In the genomic region with DNA sequence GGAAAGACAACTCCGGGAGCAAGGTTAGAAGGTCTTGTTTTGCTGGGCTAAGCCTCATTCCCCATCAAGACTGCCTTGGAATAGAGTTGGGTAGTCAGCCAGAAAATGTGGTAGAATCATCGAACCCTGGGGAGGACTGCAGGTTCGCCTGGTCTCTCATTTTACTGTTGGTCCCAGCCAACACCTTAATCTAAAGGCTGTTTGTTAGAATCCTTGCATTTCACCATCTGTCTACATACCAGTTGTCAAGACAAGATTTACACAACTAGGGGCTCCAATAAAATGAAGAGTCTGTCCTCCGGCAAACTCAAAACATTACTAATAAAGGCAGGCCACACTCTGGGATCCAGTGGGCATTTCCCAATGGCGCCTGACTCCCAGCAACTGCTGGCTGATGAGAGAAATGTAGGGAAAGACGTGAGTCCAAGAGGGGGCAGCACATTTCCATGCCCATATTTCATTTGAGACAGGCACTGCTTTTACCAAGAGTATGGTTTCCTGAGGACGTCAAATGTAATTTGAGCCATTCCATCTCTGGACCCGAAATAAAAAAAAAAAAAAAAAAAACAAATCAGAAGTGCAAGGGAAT, we compare ENCODE assay signal across 16 mouse cellular contexts. TPM values are rescaled to one million over a fixed set of nuclear protein-coding genes. Genes with fewer than 3 reads are reported as not detected.
DNase-seq lines count a peak whose midpoint lies in the region; TF ChIP-seq lines count a peak whose summit lies in the region.
"Had no signal": no experiment of that assay in that cellular context is flagged by ENCODE, and none has a peak within 500 bp of the region (broad histone marks: within the 10 kb centered on the region; RNA-seq: fewer than 3 reads in every experiment).

No protein-coding gene starts in this region.

- H3K27ac ChIP-seq in layer of hippocampus, adult 2 months, result peak overlapping the region; percentile 88; the same call in 1 of the 2 replicates
- H3K27ac ChIP-seq: liver, embryonic 12.5 days; neural tube, embryonic 15.5 days had no signal

- H3K4me3 ChIP-seq in layer of hippocampus, adult 2 months, result no peak overlapping the region
- H3K4me3 ChIP-seq: liver, embryonic 12.5 days; neural tube, embryonic 15.5 days had no signal

- TF ChIP-seq CTCF in layer of hippocampus, adult 2 months (conservative IDR thresholded peaks at IDR 0.05), result peak; percentile 37

- DNase-seq in embryo, embryonic 10.5 days (ENCODE audit: low spot score), result peak; percentile 56
- DNase-seq in embryo, embryonic 9.5 days (ENCODE audit: extremely low spot score), result no peak
- DNase-seq in layer of hippocampus, adult 2 months (ENCODE audit: low spot score in 2 of 2), result no peak
- no peak for DNase-seq in layer of hippocampus, postnatal 25 days (ENCODE audit: extremely low spot score in 1 of 2, low spot score in 1 of 2)
- peak; percentile 38 for DNase-seq in thymus, postnatal 4 days
- no peak for DNase-seq in thymus, postnatal 14 days
- peak; percentile 9 for DNase-seq in naive thymus-derived CD4-positive, alpha-beta T cell, adult 2 months (ENCODE audit: low read depth)
- DNase-seq in adrenal gland, postnatal 14 days, result no peak
- DNase-seq: B cell, adult 2 months; cerebellum, adult 9-10 months; gastrocnemius, postnatal 10 days; heart, postnatal 4 days; lung, postnatal 4 days had no signal

RNA-seq across cellular contexts. Expression of a gene that starts 1.3 kb away (rescaled TPM):
- total RNA-seq in layer of hippocampus, adult 2 months (2021), result 1 to 10 TPM; 3.2 to 3.6 TPM
- 1 to 10 TPM; 2.4 to 3.3 TPM for total RNA-seq in layer of hippocampus, postnatal 25 days (2021)
- total RNA-seq in adrenal gland, postnatal 14 days (2021), result not detected in 2 replicates
- total RNA-seq: heart, postnatal 4 days; MEL had no signal

RNA-seq across cellular contexts. Expression of a gene that starts 10.9 kb away (rescaled TPM):
- total RNA-seq in layer of hippocampus, adult 2 months (2021), result 1 to 10 TPM in 1 of 2 experiments, under 1 TPM in 1; 0.64 to 1.1 TPM
- total RNA-seq in layer of hippocampus, postnatal 25 days (2021), result under 1 TPM; 0.37 to 0.47 TPM
- 1.4 and 2.4 TPM in 2 replicates for total RNA-seq in adrenal gland, postnatal 14 days (2021)
- total RNA-seq: MEL had no signal

Comparison
In these comparisons a context has a peak if more than half of its experiments do, and no peak if none do; other contexts are left out.
1. DNase-seq: peak in embryo, embryonic 10.5 days (single experiment), thymus, postnatal 4 days (single experiment) and naive thymus-derived CD4-positive, alpha-beta T cell, adult 2 months (single experiment); none in embryo, embryonic 9.5 days (single experiment), layer of hippocampus, adult 2 months (0 of 2), layer of hippocampus, postnatal 25 days (0 of 2), thymus, postnatal 14 days (single experiment) and adrenal gland, postnatal 14 days (single experiment).